Mouse (Mus musculus): Measurements from ENCODE around the gene Chrna5.

DNA sequence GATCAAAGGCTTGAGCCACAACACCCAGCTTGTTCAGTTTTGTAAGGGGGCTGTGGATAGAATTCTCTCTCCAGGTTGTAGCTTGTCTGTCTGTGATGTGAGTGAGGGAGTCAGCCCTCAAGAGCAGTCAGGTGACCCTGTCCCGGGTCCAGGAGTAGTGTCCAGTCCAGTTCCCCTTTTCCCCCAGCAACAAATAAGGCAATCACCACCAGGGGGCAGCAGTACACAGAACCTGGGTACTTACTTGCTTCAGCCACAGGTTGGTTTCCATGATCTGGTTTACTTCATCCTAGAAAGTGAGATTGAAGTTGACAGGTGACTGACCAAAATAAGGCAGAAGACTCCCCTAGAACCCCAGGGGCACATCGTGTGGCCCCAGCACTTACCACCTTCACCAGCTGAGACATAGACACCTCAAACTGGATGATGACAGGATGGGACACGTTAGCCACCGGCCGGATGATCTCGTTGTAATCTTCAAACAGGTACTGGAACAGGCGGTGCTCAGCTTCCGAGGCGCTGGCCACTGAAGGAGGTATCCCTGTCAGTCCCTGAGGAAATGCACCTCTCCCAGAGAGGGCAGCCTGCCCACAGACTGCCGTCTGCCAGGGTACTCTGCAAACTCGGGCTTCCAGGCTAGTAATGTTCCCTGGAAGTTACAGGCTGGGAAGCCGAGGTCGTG, 43.4 kb downstream of the Chrna5 start:
- TF ChIP-seq USF1 (IDR thresholded peaks at IDR 0.05; ENCODE audit: low read depth) (no peak), POLR2A (IDR thresholded peaks at IDR 0.05; ENCODE audit: insufficient read length, low read depth) (no peak), TCF3 (IDR thresholded peaks at IDR 0.05; ENCODE audit: insufficient read length, low read depth) (no peak), E2F4 (IDR thresholded peaks at IDR 0.05; ENCODE audit: insufficient read depth) (no peak), TCF12 (IDR thresholded peaks at IDR 0.05; ENCODE audit: insufficient read depth, poor library complexity, severe bottlenecking) (no peak), REST (IDR thresholded peaks at IDR 0.05; ENCODE audit: insufficient read depth, insufficient read length) (no peak), MAX (IDR thresholded peaks at IDR 0.05; ENCODE audit: low read depth) (no peak)
